Mouse (Mus musculus) ES-Bruce4 (cell line): Measurements from ENCODE around the gene Msrb1.

Experiments used
- CTCF ChIP-seq: IDR thresholded peaks from one replicate; pipeline ENCODE4 v1.8.1; 2011; ENCODE audit warnings: low read depth, low read length
- POLR2A ChIP-seq: IDR thresholded peaks from one replicate; pipeline ENCODE4 v1.8.1; 2011; ENCODE audit warnings: low read length; ENCODE audit not compliant: insufficient read depth

- no peak for TF ChIP-seq CTCF
- TF ChIP-seq POLR2A = no peak
Measured at GRCm38 (mm10) chr17:24765016-24765905, 28.8 kb downstream of the Msrb1 start.
